Mouse (Mus musculus) intestine, embryonic 14.5 days (tissue): Measurements from ENCODE around the gene Cct5. TPM values are rescaled to one million over a fixed set of nuclear protein-coding genes. Genes with fewer than 3 reads are reported as not detected.

Source experiments
- ATAC-seq: fragments of 200-750 bp; cut with Nextera tagmentation; replicated peaks from 2 replicates; pipeline ENCODE4 v1.8.0; 2017; ENCODE audit warnings: low read depth, moderate number of reproducible peaks, moderate TSS enrichment, moderate library complexity; ENCODE audit not compliant: low FRiP score, low TSS enrichment
- DNase-seq: peaks from one replicate; pipeline ENCODE4 v3.0.0-alpha.2; 2018; ENCODE audit warnings: low spot score
- H3K27ac ChIP-seq: fragments of 300-500 bp; sonication (generic); 2 replicates; pipeline ENCODE4 v1.5.1; 2014; ENCODE audit warnings: low read depth, mild to moderate bottlenecking, control low read depth
- H3K27me3 ChIP-seq: fragments of 300-500 bp; sonication (generic); replicated peaks from 2 replicates; pipeline ENCODE4 v1.6.1; 2014; ENCODE audit warnings: low read length, control low read depth; ENCODE audit not compliant: control insufficient read depth, insufficient read depth
- H3K36me3 ChIP-seq: fragments of 300-500 bp; sonication (generic); 2 replicates; pipeline ENCODE4 v1.6.1; 2014; ENCODE audit warnings: low read length, control low read depth; ENCODE audit not compliant: control insufficient read depth, insufficient read depth
- H3K4me1 ChIP-seq: fragments of 300-500 bp; sonication (generic); replicated peaks from 2 replicates; pipeline ENCODE4 v1.6.1; 2014; ENCODE audit warnings: low read length, control low read depth, mixed read lengths; ENCODE audit not compliant: control insufficient read depth, insufficient read depth
- H3K4me2 ChIP-seq: fragments of 300-500 bp; sonication (generic); 2 replicates; pipeline ENCODE4 v1.6.1; 2014; ENCODE audit warnings: low read length
- H3K4me3 ChIP-seq: fragments of 300-500 bp; sonication (generic); 2 replicates; pipeline ENCODE4 v1.5.1; 2014; ENCODE audit warnings: low read depth, low read length, control low read depth, mixed read lengths
- H3K9ac ChIP-seq: fragments of 300-500 bp; sonication (generic); 2 replicates; pipeline ENCODE4 v1.6.1; 2014; ENCODE audit warnings: mild to moderate bottlenecking, low read length
- H3K9me3 ChIP-seq: fragments of 300-500 bp; sonication (generic); 2 replicates; pipeline ENCODE4 v1.6.1; 2016; ENCODE audit warnings: low read length, control low read depth; ENCODE audit not compliant: control insufficient read depth
- WGBS: fragments of 180-500 bp; shearing (Covaris S2); extraction: QIAGEN DNeasy Blood & Tissue Kit; methylation state at CpG from one replicate; pipeline ENCODE4 v1.1.7; 2014; 5-methylcytosine and 5-hydroxymethylcytosine counted together
- polyA plus RNA-seq: library from polyadenylated mRNA; unstranded; fragments of >200 nt; fragmentation: Nextera tagmentation; extraction: Ambion mirVana; gene quantifications from 2 replicates; pipeline ENCODE4 v1.2.1, GENCODE M21; 2014

Gene Cct5
- polyA plus RNA-seq, 1 experiment from 2014 or later = 599 TPM

DNA sequence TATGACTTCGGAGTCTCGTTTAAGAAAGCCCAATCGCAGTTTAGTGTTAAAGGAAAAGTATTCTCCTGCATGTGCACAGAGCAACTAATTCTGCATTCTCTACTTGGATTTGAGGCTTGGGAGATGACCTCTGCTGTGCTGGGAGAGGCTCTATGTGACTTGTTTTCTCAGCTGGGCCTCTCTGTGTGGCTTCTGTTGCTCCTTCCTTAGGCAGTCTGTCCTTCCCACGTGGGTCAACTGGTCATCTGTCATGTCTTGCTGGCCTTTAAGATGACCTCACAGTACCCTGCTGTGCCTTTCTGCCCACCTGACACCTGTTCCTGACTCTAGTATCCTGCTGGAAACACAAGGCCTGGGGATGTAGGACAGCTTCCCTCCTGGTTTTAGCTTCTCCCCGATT is 25.5 kb downstream of the Cct5 start:
- no peak overlapping the region for H3K9ac ChIP-seq
- WGBS = 83% methylated on average over 5 of the region's 5 CpGs

DNA sequence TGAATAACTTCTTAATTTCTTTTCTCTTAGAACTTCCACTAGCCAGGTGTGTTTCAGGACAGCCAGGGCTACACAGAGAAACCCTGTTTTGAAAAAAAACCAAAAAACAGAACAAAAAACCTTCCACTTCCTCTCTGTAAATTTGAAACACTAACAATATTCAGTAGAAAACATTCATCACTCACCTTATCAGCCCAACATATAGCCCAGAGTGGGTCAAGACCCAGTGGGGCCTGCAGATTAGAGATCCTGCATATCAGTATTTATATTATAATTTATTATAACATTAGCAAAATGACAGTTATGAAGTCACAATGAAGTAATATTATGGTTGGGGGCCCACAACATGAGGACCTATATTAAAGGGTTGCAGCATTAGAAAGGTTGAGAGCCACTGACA is 27.9 kb downstream of the Cct5 start:
- Histone ChIP-seq H3K27me3 (no peaks in the 10 kb centered on the region), H3K36me3 (no peaks in the 10 kb centered on the region), H3K27ac (no peak overlapping the region), H3K9ac (no peak overlapping the region), H3K4me1 (0 out of 2 replicates have a peak, but pooled peaks cover 11% of the 10 kb centered on the region), H3K4me3 (no peak overlapping the region), H3K4me2 (no peak overlapping the region), H3K9me3 (no peaks in the 10 kb centered on the region)
- DNase-seq = no peak
- ATAC-seq = no peak

More for the DNA sequence above, 25.5 kb downstream of the Cct5 start:
- Histone ChIP-seq H3K4me3 (no peak overlapping the region), H3K27me3 (no peaks in the 10 kb centered on the region), H3K4me2 (no peak overlapping the region), H3K9me3 (no peaks in the 10 kb centered on the region), H3K36me3 (no peaks in the 10 kb centered on the region), H3K27ac (no peak overlapping the region), H3K4me1 (no peaks in the 10 kb centered on the region)
- no peak for DNase-seq
- ATAC-seq = no peak

DNA sequence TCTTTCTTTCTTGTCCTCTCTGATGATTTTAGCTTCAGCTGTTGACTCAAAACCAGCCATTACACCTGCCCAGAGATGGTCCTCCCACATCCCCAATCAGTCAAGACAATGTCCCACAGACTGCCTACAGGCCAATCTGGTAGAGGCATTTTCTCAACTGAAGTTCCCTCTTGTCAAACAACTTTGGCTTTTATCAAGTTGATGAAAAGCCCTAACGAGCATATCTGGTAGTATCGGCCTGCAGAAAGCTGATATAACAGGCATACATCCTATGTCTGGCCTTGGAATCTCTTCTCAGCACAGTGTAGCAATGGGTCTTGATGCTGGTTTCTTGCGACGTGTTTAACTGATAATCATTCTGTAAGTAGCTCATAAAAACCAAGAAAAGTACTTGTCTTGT is 28.3 kb downstream of the Cct5 start:
- Histone ChIP-seq H3K27ac (no peak overlapping the region), H3K4me1 (peaks cover 15% of the 10 kb centered on the region), H3K27me3 (no peaks in the 10 kb centered on the region), H3K4me2 (no peak overlapping the region), H3K4me3 (no peak overlapping the region), H3K9me3 (no peaks in the 10 kb centered on the region), H3K9ac (no peak overlapping the region), H3K36me3 (no peaks in the 10 kb centered on the region)
- no peak for ATAC-seq
- no peak for DNase-seq
- WGBS = 85% methylated on average over 4 of the region's 4 CpGs

DNA sequence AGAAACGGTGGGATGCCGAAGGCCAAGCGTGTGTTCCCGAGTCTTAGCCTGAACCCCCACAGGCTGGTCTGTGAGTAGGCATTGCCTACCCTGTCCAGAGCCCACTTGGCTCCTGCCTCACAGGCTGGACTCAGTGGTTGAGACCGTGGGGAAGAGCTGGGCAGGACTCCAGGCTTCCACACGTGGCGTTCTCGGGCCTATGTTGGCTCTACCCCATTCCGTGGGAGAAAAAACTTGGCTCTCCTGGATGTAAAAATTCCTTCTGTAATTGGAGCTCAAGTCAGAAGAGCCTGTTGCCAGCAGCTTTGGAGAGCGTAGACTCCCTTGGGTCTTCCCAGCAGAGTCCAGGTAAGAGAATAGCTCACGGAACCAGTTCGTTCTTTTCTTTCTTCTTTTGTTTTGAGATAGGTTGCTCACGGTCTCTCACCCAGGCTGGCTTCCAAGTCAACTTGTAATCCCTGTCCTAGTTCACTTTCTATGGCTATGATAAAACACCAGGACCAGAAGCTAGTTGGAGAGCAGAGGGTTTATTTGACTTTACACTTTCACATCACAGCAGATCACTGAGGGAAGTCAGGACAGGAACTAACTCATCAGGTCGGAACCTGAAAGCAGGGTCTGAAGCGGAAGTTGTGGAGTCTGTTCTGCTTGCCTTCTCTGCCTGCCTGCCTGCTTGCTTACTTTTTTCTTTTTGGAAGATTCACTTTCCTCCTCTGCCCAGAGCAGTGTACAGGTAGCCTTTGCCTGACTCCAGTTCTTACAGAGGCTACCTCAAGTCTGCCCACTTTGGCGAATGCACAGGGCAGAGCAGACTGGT is 29.5 kb downstream of the Cct5 start:
- H3K4me2 ChIP-seq = no peak overlapping the region
- 86% methylated on average over 16 of the region's 16 CpGs for WGBS
- H3K9ac ChIP-seq = no peak overlapping the region
- ATAC-seq (no peak), DNase-seq (no peak)
- H3K36me3 ChIP-seq = no peaks in the 10 kb centered on the region
- no peaks in the 10 kb centered on the region for H3K27me3 ChIP-seq
- no peaks in the 10 kb centered on the region for H3K9me3 ChIP-seq
- peaks cover 19% of the 10 kb centered on the region for H3K4me1 ChIP-seq
- no peak overlapping the region for H3K27ac ChIP-seq
- no peak overlapping the region for H3K4me3 ChIP-seq

DNA sequence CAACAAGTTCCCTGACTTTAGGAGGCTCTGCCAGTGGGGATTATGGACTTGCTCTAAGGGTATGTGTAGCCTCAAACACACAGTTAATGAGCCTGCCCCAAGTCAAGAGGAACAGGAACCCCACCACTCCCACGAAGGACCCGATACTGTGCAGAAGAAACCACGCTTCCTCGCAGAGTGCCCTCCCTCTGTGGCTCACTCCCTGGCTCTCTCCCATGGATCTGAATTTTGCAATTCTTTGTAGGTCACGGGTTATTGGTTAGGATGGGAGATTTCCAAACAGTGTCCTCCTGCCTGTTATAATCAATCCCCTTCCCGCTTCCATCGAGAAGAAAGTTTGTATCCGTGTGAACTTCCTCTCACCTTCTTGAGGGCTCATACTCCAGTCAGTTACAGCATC is 30.6 kb downstream of the Cct5 start:
- H3K4me1 ChIP-seq = peaks cover 19% of the 10 kb centered on the region
- 89% methylated on average over 8 of the region's 8 CpGs for WGBS
- H3K27me3 ChIP-seq = no peaks in the 10 kb centered on the region
- no peak overlapping the region for H3K4me2 ChIP-seq
- H3K36me3 ChIP-seq = no peaks in the 10 kb centered on the region
- ATAC-seq = no peak
- H3K4me3 ChIP-seq = no peak overlapping the region
- H3K9ac ChIP-seq = no peak overlapping the region
- no peak overlapping the region for H3K27ac ChIP-seq
- no peaks in the 10 kb centered on the region for H3K9me3 ChIP-seq
- no peak for DNase-seq

DNA sequence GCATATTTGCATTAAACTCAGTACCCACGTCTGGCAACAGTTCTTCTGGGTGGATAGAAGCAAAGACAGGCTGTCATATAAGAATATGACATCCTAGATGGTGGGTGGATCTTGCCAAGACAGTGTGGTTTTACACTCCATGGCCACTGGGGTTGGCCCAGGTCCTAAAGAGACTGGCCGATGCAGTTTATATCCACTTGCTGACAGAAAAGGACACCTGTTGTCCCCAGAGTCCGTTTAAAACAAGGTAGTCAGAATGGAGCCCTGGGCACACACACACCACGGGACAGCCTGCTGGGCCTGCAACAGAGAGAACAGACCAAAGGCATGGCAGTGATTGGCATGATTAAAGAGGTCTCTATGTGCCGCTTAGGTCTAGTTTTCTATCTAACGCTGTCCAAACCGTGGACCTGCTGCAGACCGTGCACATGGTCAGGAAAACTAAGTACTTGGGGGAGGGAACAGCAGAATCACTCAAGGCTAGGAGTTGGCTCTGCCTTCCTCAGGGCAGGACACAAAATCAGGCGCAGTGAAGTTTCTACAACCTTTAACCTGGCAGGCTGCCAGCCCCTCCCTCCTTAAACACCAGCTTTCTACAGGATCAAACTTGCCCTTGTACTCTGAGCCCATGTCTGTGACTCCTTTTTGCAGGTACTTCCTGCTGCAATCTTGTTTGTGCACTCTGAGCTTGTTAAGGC is 32.1 kb downstream of the Cct5 start:
- Histone ChIP-seq H3K4me1 (peaks cover 19% of the 10 kb centered on the region), H3K27me3 (no peaks in the 10 kb centered on the region), H3K9me3 (no peaks in the 10 kb centered on the region), H3K4me3 (no peak overlapping the region), H3K9ac (no peak overlapping the region), H3K4me2 (peak overlapping the region; percentile 11; the same call in 1 of the 2 replicates), H3K27ac (peak overlapping the region; percentile 59), H3K36me3 (no peaks in the 10 kb centered on the region)
- DNase-seq = peak; percentile 75
- peak; percentile 80 for ATAC-seq
- WGBS = 62% methylated on average over 9 of the region's 9 CpGs

DNA sequence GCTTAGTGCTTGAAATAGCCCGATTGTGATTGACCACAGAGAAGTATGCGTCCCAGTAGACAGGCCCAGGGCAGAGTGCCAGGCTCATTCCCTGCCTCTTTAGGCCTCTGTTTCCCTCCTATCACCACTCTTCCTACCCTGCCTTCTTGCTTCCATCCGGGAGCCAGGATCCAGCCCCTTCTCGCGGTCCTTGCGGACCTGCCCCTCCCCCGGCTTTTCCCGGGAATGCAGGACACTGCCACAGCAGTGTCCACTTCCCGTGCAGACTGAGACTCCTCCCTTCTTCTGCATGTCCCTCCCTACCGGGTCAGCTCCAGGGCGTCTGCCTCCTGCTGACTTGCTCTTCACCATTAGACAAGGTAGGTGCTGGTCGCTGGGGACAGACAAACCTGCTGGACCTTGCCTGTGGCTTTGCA is 33.0 kb downstream of the Cct5 start:
- WGBS = 10% methylated on average over 12 of the region's 12 CpGs
- peak; percentile 57 for ATAC-seq
- peak overlapping the region; percentile 37 for H3K4me2 ChIP-seq
- H3K9ac ChIP-seq = no peak overlapping the region
- peak; percentile 65 for DNase-seq
- no peak overlapping the region for H3K4me3 ChIP-seq
- H3K27me3 ChIP-seq = no peaks in the 10 kb centered on the region
- H3K27ac ChIP-seq = peak overlapping the region; percentile 38; the same call in 1 of the 2 replicates
- peaks cover 19% of the 10 kb centered on the region for H3K4me1 ChIP-seq
- H3K9me3 ChIP-seq = no peaks in the 10 kb centered on the region
- H3K36me3 ChIP-seq = no peaks in the 10 kb centered on the region

DNA sequence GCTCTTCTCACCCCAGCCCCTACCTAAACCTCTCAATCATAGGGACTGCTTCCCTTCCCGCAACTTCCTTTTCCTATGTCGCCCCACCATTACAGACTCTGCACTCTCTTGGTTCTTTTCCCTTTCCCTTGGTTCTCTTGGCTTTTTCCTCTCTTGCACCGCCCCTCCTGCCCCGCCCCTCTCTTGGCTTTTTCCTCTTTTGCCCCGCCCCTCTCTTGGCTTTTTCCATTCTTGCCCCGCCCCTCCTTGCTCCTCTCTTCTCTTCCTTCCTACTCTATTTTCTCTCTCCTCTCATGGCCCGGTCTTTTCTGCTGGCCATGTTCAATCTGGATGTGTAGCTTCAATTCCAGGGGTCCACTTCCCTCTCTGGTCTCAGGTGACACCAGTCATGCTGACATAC is 34.2 kb downstream of the Cct5 start:
- H3K4me2 ChIP-seq = no peak overlapping the region
- 72% methylated on average over 7 of the region's 7 CpGs for WGBS

More for the DNA sequence above, 34.2 kb downstream of the Cct5 start:
- DNase-seq (no peak), ATAC-seq (no peak)
- Histone ChIP-seq H3K4me3 (no peak overlapping the region), H3K27ac (no peak overlapping the region), H3K9ac (no peak overlapping the region), H3K36me3 (no peaks in the 10 kb centered on the region), H3K9me3 (no peaks in the 10 kb centered on the region), H3K4me1 (peaks cover 19% of the 10 kb centered on the region), H3K27me3 (no peaks in the 10 kb centered on the region)
